Mouse (Mus musculus) MEL (cell line): ENCODE measurements around the gene Mrvi1. TPM values are rescaled to one million over a fixed set of nuclear protein-coding genes. Genes with fewer than 3 reads are reported as not detected.
A peak's percentile ranks its signal among the peaks of the same experiment; 100 is the strongest.

Source experiments
- DNase-seq: peaks from one replicate; pipeline ENCODE4 v3.0.0; 2011; ENCODE audit warnings: low read depth, low spot score
- H3K27ac ChIP-seq: 2 replicates; pipeline ENCODE4 v1.5.1; 2012; ENCODE audit warnings: low read depth, mild to moderate bottlenecking, control low read depth, low read length, moderate library complexity; ENCODE audit not compliant: control insufficient read depth
- H3K27me3 ChIP-seq, 2 experiments: fragments of 150-350 bp in 1 of 2; sonication (generic) in 1 of 2; 2 replicates each; pipeline ENCODE4 v1.6.1; 2012; ENCODE audit warnings: low read length in 2 of 2, mild to moderate bottlenecking in 2 of 2, improper control_type of control experiment in 1 of 2, moderate library complexity in 1 of 2; ENCODE audit not compliant: insufficient read depth in 2 of 2, control insufficient read depth in 1 of 2
- H3K36me3 ChIP-seq, 2 experiments: 2 replicates each; pipeline ENCODE4 v1.6.1; 2012 to 2014; ENCODE audit warnings: low read length in 2 of 2, improper control_type of control experiment in 1 of 2, inconsistent platforms in 1 of 2, mild to moderate bottlenecking in 1 of 2; ENCODE audit not compliant: insufficient read depth in 2 of 2, control insufficient read depth in 1 of 2
- H3K4me1 ChIP-seq, 2 experiments: fragments of 150-350 bp in 1 of 2; sonication (generic) in 1 of 2; 2 replicates each; pipeline ENCODE4 v1.6.1; 2012; ENCODE audit warnings: low read length in 2 of 2, improper control_type of control experiment in 1 of 2, mild to moderate bottlenecking in 1 of 2; ENCODE audit not compliant: insufficient read depth in 2 of 2, control insufficient read depth in 1 of 2
- H3K4me3 ChIP-seq, 2 experiments: fragments of 150-350 bp in 1 of 2; sonication (generic) in 1 of 2; 2 replicates each; pipeline ENCODE4 v1.5.1; 2012; ENCODE audit warnings: low read depth in 2 of 2, low read length in 2 of 2, mild to moderate bottlenecking in 2 of 2, moderate library complexity in 2 of 2, control low read depth in 1 of 2, improper control_type of control experiment in 1 of 2; ENCODE audit not compliant: control insufficient read depth in 1 of 2, insufficient read depth in 1 of 2
- H3K79me2 ChIP-seq: 2 replicates; pipeline ENCODE4 v1.6.1; 2012; ENCODE audit warnings: mild to moderate bottlenecking, low read length, moderate library complexity; ENCODE audit not compliant: control insufficient read depth, poor library complexity, insufficient read depth
- H3K9ac ChIP-seq: 2 replicates; pipeline ENCODE4 v1.6.1; 2012; ENCODE audit warnings: low read depth, mild to moderate bottlenecking, control low read depth, low read length, moderate library complexity; ENCODE audit not compliant: control insufficient read depth, poor library complexity, severe bottlenecking
- H3K9me3 ChIP-seq: fragments of 150-350 bp; sonication (generic); replicated peaks from 2 replicates; pipeline ENCODE4 v1.6.1; 2012; ENCODE audit warnings: mild to moderate bottlenecking, low read length, improper control_type of control experiment, moderate library complexity; ENCODE audit not compliant: insufficient read depth
- BHLHE40 ChIP-seq: IDR thresholded peaks from 2 replicates; pipeline ENCODE4 v1.6.1; 2012; ENCODE audit warnings: low read depth, mild to moderate bottlenecking, inconsistent platforms, low read length, improper control_type of control experiment, borderline replicate concordance
- E2F4 ChIP-seq: IDR thresholded peaks from 2 replicates; pipeline ENCODE4 v1.6.1; 2011; ENCODE audit warnings: low read depth, low read length, improper control_type of control experiment, borderline replicate concordance
- ELF1 ChIP-seq: IDR thresholded peaks from 2 replicates; pipeline ENCODE4 v1.6.1; 2014; ENCODE audit warnings: low read depth, mild to moderate bottlenecking, inconsistent platforms, low read length, improper control_type of control experiment, moderate library complexity
- EP300 ChIP-seq, 2 experiments: IDR thresholded peaks; 2 replicates each; pipeline ENCODE4 v1.6.1; 2011; ENCODE audit warnings: improper control_type of control experiment in 2 of 2, low read length in 2 of 2, low read depth in 1 of 2, mild to moderate bottlenecking in 1 of 2
- ETS1 ChIP-seq: IDR thresholded peaks from 2 replicates; pipeline ENCODE4 v1.6.1; 2012; ENCODE audit warnings: low read depth, mild to moderate bottlenecking, inconsistent platforms, low read length, improper control_type of control experiment, moderate library complexity
- MAFK ChIP-seq: IDR thresholded peaks from 2 replicates; pipeline ENCODE4 v1.6.1; 2011; ENCODE audit warnings: low read depth, mild to moderate bottlenecking, low read length, improper control_type of control experiment, borderline replicate concordance
- MAX ChIP-seq: IDR thresholded peaks from 2 replicates; pipeline ENCODE4 v1.6.1; 2011; ENCODE audit warnings: low read length, improper control_type of control experiment
- MAZ ChIP-seq: IDR thresholded peaks from 2 replicates; pipeline ENCODE4 v1.6.1; 2012; ENCODE audit warnings: low read depth, mild to moderate bottlenecking, inconsistent platforms, low read length, improper control_type of control experiment
- MYC ChIP-seq: IDR thresholded peaks from 2 replicates; pipeline ENCODE4 v1.6.1; 2011; ENCODE audit warnings: low read depth, mild to moderate bottlenecking, low read length, improper control_type of control experiment, moderate library complexity
- POLR2AphosphoS2 ChIP-seq: IDR thresholded peaks from 2 replicates; pipeline ENCODE4 v1.6.1; 2011; ENCODE audit warnings: low read length, improper control_type of control experiment
- RAD21 ChIP-seq: IDR thresholded peaks from 2 replicates; pipeline ENCODE4 v1.6.1; 2011; ENCODE audit warnings: mild to moderate bottlenecking, low read depth, low read length, improper control_type of control experiment
- RCOR1 ChIP-seq: IDR thresholded peaks from 2 replicates; pipeline ENCODE4 v1.6.1; 2012; ENCODE audit warnings: low read depth, mild to moderate bottlenecking, inconsistent platforms, low read length, improper control_type of control experiment
- TAL1 ChIP-seq: IDR thresholded peaks from 2 replicates; pipeline ENCODE4 v1.6.1; 2012; ENCODE audit warnings: mild to moderate bottlenecking, inconsistent platforms, low read length, moderate library complexity, mixed read lengths
- USF2 ChIP-seq, 2 experiments: IDR thresholded peaks; 2 replicates each; pipeline ENCODE4 v1.6.1; 2011 to 2012; ENCODE audit warnings: improper control_type of control experiment in 2 of 2, low read length in 2 of 2, borderline replicate concordance in 1 of 2, inconsistent platforms in 1 of 2, low read depth in 1 of 2, mild to moderate bottlenecking in 1 of 2; ENCODE audit not compliant: insufficient read depth in 1 of 2
- ZC3H11A ChIP-seq: IDR thresholded peaks from 2 replicates; pipeline ENCODE4 v1.6.1; 2012; ENCODE audit warnings: low read depth, mild to moderate bottlenecking, inconsistent platforms, low read length, improper control_type of control experiment
- polyA plus RNA-seq, 2 experiments: library from polyadenylated mRNA; stranded (reverse) in 1 of 2; unstranded in 1 of 2; fragments of >175 nt in 1 of 2; fragments of >200 nt in 1 of 2; gene quantifications; 2 replicates each; pipeline versions ENCODE4 v1.2.1 to v1.2.4; 2012; ENCODE audit warnings: low replicate concordance in 2 of 2, low read depth in 1 of 2; ENCODE audit not compliant: insufficient read length in 2 of 2, insufficient read depth in 1 of 2, missing spikeins in 1 of 2
- total RNA-seq: library from RNA; depleted of rRNA; stranded (reverse); fragments of 300-350 nt; gene quantifications from 2 replicates; pipeline ENCODE4 v1.2.3, GENCODE M21; 2012

Gene Mrvi1
- total and polyA plus RNA-seq, 3 experiments = 0.19 to 0.92 TPM; not detected in 1

- TF ChIP-seq POLR2AphosphoS2 (no peak), RAD21 (no peak), ZC3H11A (no peak), ETS1 (no peak)
- H3K27ac ChIP-seq = no peak overlapping the region
- H3K36me3 ChIP-seq = peaks cover 0 to 2% of the 10 kb centered on the region in 2 experiments; a peak in 1 of 4 replicates
- no peak overlapping the region for H3K9ac ChIP-seq
- H3K4me1 ChIP-seq = peaks cover 0 to 14% of the 10 kb centered on the region in 2 experiments; a peak in 2 of 4 replicates
- H3K27me3 ChIP-seq = no peaks in the 10 kb centered on the region
- no peak overlapping the region for H3K4me3 ChIP-seq
- no peak for DNase-seq
- H3K9me3 ChIP-seq = no peaks in the 10 kb centered on the region
- no peaks in the 10 kb centered on the region for H3K79me2 ChIP-seq
Measured at GRCm38 (mm10) chr7:110990356-110991220, 8.3 kb upstream of the Mrvi1 start.

GRCm38 (mm10) chr7:110989286-110989879 is 7.1 kb upstream of the Mrvi1 start:
- Histone ChIP-seq H3K9me3 (no peaks in the 10 kb centered on the region), H3K9ac (no peak overlapping the region), H3K36me3 (peaks cover 0 to 2% of the 10 kb centered on the region in 2 experiments; a peak in 1 of 4 replicates), H3K79me2 (no peaks in the 10 kb centered on the region)
- DNase-seq = no peak
- TF ChIP-seq RCOR1 = peak; percentile 92
- no peak for TF ChIP-seq BHLHE40
- TF ChIP-seq, all 39 proteins: peak for 1
- no peak overlapping the region for H3K27ac ChIP-seq
- no peaks in the 10 kb centered on the region for H3K27me3 ChIP-seq
- no peak overlapping the region for H3K4me3 ChIP-seq
- H3K4me1 ChIP-seq = peaks cover 0 to 14% of the 10 kb centered on the region in 2 experiments; a peak in 2 of 4 replicates

- Histone ChIP-seq H3K4me3 (no peak overlapping the region), H3K79me2 (no peaks in the 10 kb centered on the region), H3K9me3 (no peaks in the 10 kb centered on the region), H3K4me1 (peaks cover 0 to 14% of the 10 kb centered on the region in 2 experiments; a peak in 2 of 4 replicates), H3K36me3 (peaks cover 0 to 2% of the 10 kb centered on the region in 2 experiments; a peak in 1 of 4 replicates), H3K27ac (no peak overlapping the region), H3K9ac (no peak overlapping the region), H3K27me3 (no peaks in the 10 kb centered on the region)
- DNase-seq = no peak
- no peak for TF ChIP-seq ELF1
- no peak for TF ChIP-seq TAL1
- TF ChIP-seq MAFK = no peak
- TF ChIP-seq MYC = no peak
- TF ChIP-seq MAX = no peak
- TF ChIP-seq E2F4 = no peak
- no peak for TF ChIP-seq MAZ
- no peak for TF ChIP-seq USF2 (IDR thresholded peaks at IDR 0.05; ENCODE audit: borderline replicate concordance in 1 of 2, insufficient read depth in 1 of 2, low read depth in 1 of 2, low read length in 2 of 2)
- no peak for TF ChIP-seq EP300 (IDR thresholded peaks at IDR 0.05; ENCODE audit: low read depth in 1 of 2, low read length in 2 of 2)
Measured at GRCm38 (mm10) chr7:110988081-110988480, 5.8 kb upstream of the Mrvi1 start.
